Mouse (Mus musculus) bone marrow macrophage, adult 2 months (primary cell): ENCODE measurements around the gene Kmt2c.

Source experiments
- CTCF ChIP-seq: IDR thresholded peaks from 2 replicates; pipeline ENCODE4 v1.5.1; 2012; ENCODE audit warnings: low read depth, mild to moderate bottlenecking, low read length, moderate library complexity
- POLR2A ChIP-seq: IDR thresholded peaks from 2 replicates; pipeline ENCODE4 v1.6.1; 2012; ENCODE audit warnings: mild to moderate bottlenecking, low read depth, low read length, borderline replicate concordance

DNA sequence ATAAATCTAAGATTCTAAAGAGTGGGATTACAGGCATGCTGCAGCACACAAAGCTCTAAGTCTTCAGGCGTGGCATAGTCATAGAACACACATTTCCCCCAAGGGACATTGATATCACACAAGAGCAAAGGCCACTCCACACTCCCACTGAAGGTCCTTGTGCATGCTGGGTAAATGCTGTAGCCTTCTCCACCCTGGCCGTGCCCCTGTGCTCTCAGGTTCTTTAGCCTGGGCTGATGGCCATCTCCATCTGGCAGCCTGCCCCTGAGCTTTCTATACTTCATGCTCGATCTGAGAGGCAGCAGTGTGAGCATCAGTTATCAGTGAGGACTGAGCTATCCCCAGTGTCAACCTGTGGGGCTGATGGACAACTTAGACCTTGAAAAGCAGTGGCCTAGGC, 21.2 kb upstream of the Kmt2c start:
- TF ChIP-seq CTCF (no peak), POLR2A (no peak)
